Mouse (Mus musculus): ENCODE measurements at regions not wholly inside any gene's neighbourhood (a gene's known extent, or its start where the extent isn't known, plus 50 kb on each side); places are given as distances from the start of the nearest gene placed in this dataset.

DNA sequence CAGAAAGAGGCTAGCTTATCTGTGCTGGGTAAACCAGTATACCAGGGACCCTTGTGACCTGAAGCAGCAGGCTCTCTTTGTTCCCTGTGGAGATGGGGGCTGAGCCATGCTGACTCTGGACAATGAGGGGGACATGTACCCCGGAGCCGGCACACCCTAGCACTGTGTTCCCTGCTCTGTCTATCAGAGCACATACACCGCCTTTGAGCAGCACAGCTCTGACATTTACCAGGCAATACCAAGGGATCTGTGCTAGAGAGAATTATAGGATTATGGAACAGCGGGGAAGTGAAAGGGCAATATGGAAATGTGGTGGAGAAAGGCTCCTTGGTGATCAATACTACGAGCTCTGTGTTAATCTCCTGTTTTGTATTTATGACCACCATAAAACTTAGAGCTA, 64.2 kb upstream of the Gm10220 start:
- TF ChIP-seq USF2 (conservative IDR thresholded peaks at IDR 0.05; ENCODE audit: low read depth, low read length) (no peak), ELF1 (IDR thresholded peaks at IDR 0.05; ENCODE audit: low read depth, low read length) (no peak), ZMIZ1 (IDR thresholded peaks at IDR 0.05; ENCODE audit: low read depth, low read length) (no peak), MAFK (IDR thresholded peaks at IDR 0.05; ENCODE audit: insufficient replicate concordance, low read length) (no peak), HCFC1 (IDR thresholded peaks at IDR 0.05; ENCODE audit: low read depth, low read length) (no peak), ZNF384 (IDR thresholded peaks at IDR 0.05; ENCODE audit: low read depth, low read length) (no peak), ETS1 (conservative IDR thresholded peaks at IDR 0.05; ENCODE audit: low read depth, low read length) (no peak), GABPA (IDR thresholded peaks at IDR 0.05; ENCODE audit: insufficient replicate concordance, low read depth, low read length) (no peak), CHD1 (IDR thresholded peaks at IDR 0.05; ENCODE audit: low read depth, low read length) (no peak), POLR2A (IDR thresholded peaks at IDR 0.05; ENCODE audit: low read depth, low read length) (no peak), CTCF (conservative IDR thresholded peaks at IDR 0.05 in 1 of 2, IDR thresholded peaks at IDR 0.05 in 1 of 2; ENCODE audit: low read depth in 2 of 2, low read length in 2 of 2) (no peak)
